Comparison of ENCODE assay signal across 22 mouse cellular contexts in the genomic region with DNA sequence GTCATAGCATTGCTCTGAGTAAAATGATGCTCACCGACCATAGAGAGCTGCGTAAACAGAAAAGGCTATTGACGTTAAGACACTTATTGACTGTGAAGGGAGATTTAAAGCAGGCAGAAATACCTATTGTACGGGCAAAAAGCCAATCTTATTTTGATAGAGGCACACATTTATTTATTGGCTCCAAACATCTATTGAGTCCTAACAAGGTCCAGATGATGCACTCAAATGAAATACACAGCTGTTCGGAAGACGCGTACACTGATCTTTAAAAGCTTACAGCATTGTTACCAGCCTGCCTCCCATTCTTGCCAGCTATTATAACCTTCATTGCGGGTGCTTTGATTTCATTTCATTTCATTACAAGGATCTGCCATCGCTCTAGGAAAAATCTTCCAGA.
DNase-seq lines count a peak whose midpoint lies in the region; ATAC-seq and TF ChIP-seq lines count a peak whose summit lies in the region.
"Had no signal": no experiment of that assay in that cellular context is flagged by ENCODE, and none has a peak within 500 bp of the region (broad histone marks: within the 10 kb centered on the region; RNA-seq: fewer than 3 reads in every experiment).

No protein-coding gene starts in this region.

- no peak overlapping the region for H3K9ac ChIP-seq in embryonic facial prominence, embryonic 14.5 days (ENCODE audit: low read depth, low read length)
- no peak overlapping the region for H3K9ac ChIP-seq in intestine, embryonic 14.5 days (ENCODE audit: low read length)
- no peak overlapping the region for H3K9ac ChIP-seq in intestine, embryonic 15.5 days
- H3K9ac ChIP-seq in limb, embryonic 14.5 days (ENCODE audit: low read depth, low read length, severe bottlenecking), result no peak overlapping the region
- no peak overlapping the region for H3K9ac ChIP-seq in midbrain, embryonic 11.5 days (ENCODE audit: low read length)
- H3K9ac ChIP-seq in midbrain, embryonic 14.5 days (replicated peaks; ENCODE audit: low read length), result no peak overlapping the region

- ATAC-seq in embryonic facial prominence, embryonic 14.5 days (ENCODE audit: low read depth), result no peak
- no peak for ATAC-seq in intestine, embryonic 14.5 days (replicated peaks; ENCODE audit: low FRiP score, low TSS enrichment, low read depth)
- no peak for ATAC-seq in intestine, embryonic 15.5 days
- ATAC-seq in limb, embryonic 14.5 days (ENCODE audit: low FRiP score, low read depth), result peak; percentile 57; the same call in 1 of the 2 replicates
- ATAC-seq in midbrain, embryonic 11.5 days (ENCODE audit: low FRiP score), result no peak
- no peak for ATAC-seq in midbrain, embryonic 14.5 days (ENCODE audit: low FRiP score, low TSS enrichment)
- ATAC-seq: activated CD4-positive, CD25-positive, alpha-beta regulatory T cell, adult 4 months; CD4-positive, CD25-positive, alpha-beta regulatory T cell, adult 4 months; Patski had no signal

- no peaks in the 10 kb centered on the region for H3K36me3 ChIP-seq in embryonic facial prominence, embryonic 14.5 days (ENCODE audit: control insufficient read depth, insufficient read depth, low read length)
- H3K36me3 ChIP-seq in embryonic facial prominence, embryonic 10.5 days (replicated peaks), result no peaks in the 10 kb centered on the region
- no peaks in the 10 kb centered on the region for H3K36me3 ChIP-seq in intestine, embryonic 14.5 days (ENCODE audit: control insufficient read depth, insufficient read depth, low read length)
- no peaks in the 10 kb centered on the region for H3K36me3 ChIP-seq in intestine, embryonic 15.5 days
- H3K36me3 ChIP-seq in limb, embryonic 14.5 days (ENCODE audit: control insufficient read depth, insufficient read depth, low read length), result no peaks in the 10 kb centered on the region
- H3K36me3 ChIP-seq in limb, embryonic 10.5 days, result no peaks in the 10 kb centered on the region
- no peaks in the 10 kb centered on the region for H3K36me3 ChIP-seq in midbrain, embryonic 11.5 days (ENCODE audit: control insufficient read depth, insufficient read depth, low read length)
- H3K36me3 ChIP-seq in midbrain, embryonic 14.5 days (ENCODE audit: control insufficient read depth, insufficient read depth, low read length), result no peaks in the 10 kb centered on the region
- H3K36me3 ChIP-seq: G1E had no signal

- H3K4me3 ChIP-seq in embryonic facial prominence, embryonic 14.5 days (ENCODE audit: low read depth, low read length), result no peak overlapping the region
- no peak overlapping the region for H3K4me3 ChIP-seq in embryonic facial prominence, embryonic 10.5 days
- H3K4me3 ChIP-seq in intestine, embryonic 14.5 days (ENCODE audit: low read depth, low read length), result no peak overlapping the region
- H3K4me3 ChIP-seq in intestine, embryonic 15.5 days (replicated peaks), result no peak overlapping the region
- H3K4me3 ChIP-seq in limb, embryonic 14.5 days (replicated peaks; ENCODE audit: low read length), result no peak overlapping the region
- no peak overlapping the region for H3K4me3 ChIP-seq in limb, embryonic 10.5 days
- no peak overlapping the region for H3K4me3 ChIP-seq in midbrain, embryonic 11.5 days (ENCODE audit: low read depth, low read length)
- H3K4me3 ChIP-seq in midbrain, embryonic 14.5 days (replicated peaks; ENCODE audit: low read depth, low read length), result no peak overlapping the region

- H3K9me3 ChIP-seq in embryonic facial prominence, embryonic 14.5 days (ENCODE audit: control insufficient read depth, low read length), result no peaks in the 10 kb centered on the region
- no peaks in the 10 kb centered on the region for H3K9me3 ChIP-seq in embryonic facial prominence, embryonic 10.5 days
- H3K9me3 ChIP-seq in intestine, embryonic 14.5 days (ENCODE audit: control insufficient read depth, low read length), result no peaks in the 10 kb centered on the region
- H3K9me3 ChIP-seq in intestine, embryonic 15.5 days, result no peaks in the 10 kb centered on the region
- H3K9me3 ChIP-seq in limb, embryonic 14.5 days (ENCODE audit: control insufficient read depth, low read length), result no peaks in the 10 kb centered on the region
- no peaks in the 10 kb centered on the region for H3K9me3 ChIP-seq in limb, embryonic 10.5 days (replicated peaks)
- H3K9me3 ChIP-seq in midbrain, embryonic 11.5 days (ENCODE audit: control insufficient read depth, low read length), result no peaks in the 10 kb centered on the region
- H3K9me3 ChIP-seq in midbrain, embryonic 14.5 days (ENCODE audit: control insufficient read depth, low read length), result no peaks in the 10 kb centered on the region

- no peak for TF ChIP-seq POLR2A in limb, embryonic 14.5 days (IDR thresholded peaks at IDR 0.05; ENCODE audit: borderline replicate concordance, extremely low read depth, insufficient read depth, insufficient read length)

- no peak overlapping the region for H3K4me2 ChIP-seq in embryonic facial prominence, embryonic 14.5 days (ENCODE audit: low read depth, low read length)
- H3K4me2 ChIP-seq in intestine, embryonic 14.5 days (ENCODE audit: low read length), result no peak overlapping the region
- H3K4me2 ChIP-seq in intestine, embryonic 15.5 days (replicated peaks), result no peak overlapping the region
- H3K4me2 ChIP-seq in limb, embryonic 14.5 days (replicated peaks; ENCODE audit: low read depth, low read length, severe bottlenecking), result no peak overlapping the region
- no peak overlapping the region for H3K4me2 ChIP-seq in midbrain, embryonic 11.5 days
- no peak overlapping the region for H3K4me2 ChIP-seq in midbrain, embryonic 14.5 days (ENCODE audit: low read length)

- peak; percentile 54 for DNase-seq in embryonic facial prominence, embryonic 14.5 days (ENCODE audit: low spot score)
- no peak for DNase-seq in embryonic facial prominence, embryonic 10.5 days (ENCODE audit: low spot score)
- DNase-seq in intestine, embryonic 14.5 days (ENCODE audit: low spot score), result peak; percentile 4
- DNase-seq in limb, embryonic 14.5 days (ENCODE audit: low spot score), result peak; percentile 63
- DNase-seq in limb, embryonic 10.5 days (ENCODE audit: low spot score), result no peak
- DNase-seq in midbrain, embryonic 11.5 days (ENCODE audit: low spot score, missing footprints), result peak; percentile 39
- no peak for DNase-seq in midbrain, embryonic 14.5 days
- DNase-seq: adrenal gland, adult 2 months; adrenal gland, adult 8-10 months; adrenal gland, postnatal 10 days; adrenal gland, postnatal 14 days; adrenal gland, postnatal 25 days; adrenal gland, postnatal 36 days; B cell, adult 2 months; cerebellum, adult 11 months; cerebellum, adult 11-12 months had no signal

- no peak overlapping the region for H3K27ac ChIP-seq in embryonic facial prominence, embryonic 14.5 days (replicated peaks; ENCODE audit: low read depth, low read length)
- no peak overlapping the region for H3K27ac ChIP-seq in embryonic facial prominence, embryonic 10.5 days (replicated peaks)
- H3K27ac ChIP-seq in intestine, embryonic 14.5 days (ENCODE audit: low read depth), result no peak overlapping the region
- H3K27ac ChIP-seq in intestine, embryonic 15.5 days, result no peak overlapping the region
- no peak overlapping the region for H3K27ac ChIP-seq in limb, embryonic 14.5 days (replicated peaks; ENCODE audit: low read depth, low read length)
- no peak overlapping the region for H3K27ac ChIP-seq in limb, embryonic 10.5 days
- no peak overlapping the region for H3K27ac ChIP-seq in midbrain, embryonic 11.5 days (ENCODE audit: low read depth, low read length)
- no peak overlapping the region for H3K27ac ChIP-seq in midbrain, embryonic 14.5 days (replicated peaks; ENCODE audit: low read depth, low read length)

- H3K27me3 ChIP-seq in embryonic facial prominence, embryonic 14.5 days (replicated peaks; ENCODE audit: control insufficient read depth, insufficient read depth, low read length), result no peaks in the 10 kb centered on the region
- no peaks in the 10 kb centered on the region for H3K27me3 ChIP-seq in embryonic facial prominence, embryonic 10.5 days (replicated peaks; ENCODE audit: low read depth, poor library complexity, severe bottlenecking)
- no peaks in the 10 kb centered on the region for H3K27me3 ChIP-seq in intestine, embryonic 14.5 days (replicated peaks; ENCODE audit: control insufficient read depth, insufficient read depth, low read length)
- H3K27me3 ChIP-seq in intestine, embryonic 15.5 days (replicated peaks), result no peaks in the 10 kb centered on the region
- H3K27me3 ChIP-seq in limb, embryonic 14.5 days (ENCODE audit: control insufficient read depth, insufficient read depth, low read length), result no peaks in the 10 kb centered on the region
- H3K27me3 ChIP-seq in limb, embryonic 10.5 days (ENCODE audit: low read depth, poor library complexity, severe bottlenecking), result no peaks in the 10 kb centered on the region
- H3K27me3 ChIP-seq in midbrain, embryonic 11.5 days (ENCODE audit: control insufficient read depth, insufficient read depth, low read length), result no peaks in the 10 kb centered on the region
- H3K27me3 ChIP-seq in midbrain, embryonic 14.5 days (ENCODE audit: control insufficient read depth, insufficient read depth, low read length), result no peaks in the 10 kb centered on the region
- H3K27me3 ChIP-seq: CH12.LX had no signal

- H3K4me1 ChIP-seq in embryonic facial prominence, embryonic 14.5 days (ENCODE audit: control insufficient read depth, insufficient read depth, low read length), result no peaks in the 10 kb centered on the region
- H3K4me1 ChIP-seq in embryonic facial prominence, embryonic 10.5 days, result no peaks in the 10 kb centered on the region
- H3K4me1 ChIP-seq in intestine, embryonic 14.5 days (replicated peaks; ENCODE audit: control insufficient read depth, insufficient read depth, low read length), result no peaks in the 10 kb centered on the region
- H3K4me1 ChIP-seq in intestine, embryonic 15.5 days (replicated peaks), result no peaks in the 10 kb centered on the region
- peaks cover 13% of the 10 kb centered on the region for H3K4me1 ChIP-seq in limb, embryonic 14.5 days (ENCODE audit: control insufficient read depth, insufficient read depth, low read length)
- peaks cover 21% of the 10 kb centered on the region for H3K4me1 ChIP-seq in limb, embryonic 10.5 days
- no peaks in the 10 kb centered on the region for H3K4me1 ChIP-seq in midbrain, embryonic 11.5 days (ENCODE audit: control insufficient read depth, insufficient read depth, low read length)
- no peaks in the 10 kb centered on the region for H3K4me1 ChIP-seq in midbrain, embryonic 14.5 days (ENCODE audit: control insufficient read depth, insufficient read depth, low read length)

- 59% methylated on average over 9 of the region's 9 CpGs for WGBS in embryonic facial prominence, embryonic 14.5 days
- 86% methylated on average over 9 of the region's 9 CpGs for WGBS in embryonic facial prominence, embryonic 10.5 days
- WGBS in intestine, embryonic 14.5 days, result 77% methylated on average over 9 of the region's 9 CpGs
- 73% methylated on average over 9 of the region's 9 CpGs for whole genome bisulfite sequencing in intestine, embryonic 15.5 days
- 38% methylated on average over 9 of the region's 9 CpGs for WGBS in limb, embryonic 14.5 days
- 65% methylated on average over 9 of the region's 9 CpGs for WGBS in limb, embryonic 10.5 days
- WGBS in midbrain, embryonic 11.5 days, result 90% methylated on average over 9 of the region's 9 CpGs
- WGBS in midbrain, embryonic 14.5 days, result 86% methylated on average over 9 of the region's 9 CpGs

Comparison
In these comparisons a context has a peak if more than half of its experiments do, and no peak if none do; other contexts are left out.
1. DNase-seq: peak in embryonic facial prominence, embryonic 14.5 days (single experiment), intestine, embryonic 14.5 days (single experiment), limb, embryonic 14.5 days (single experiment) and midbrain, embryonic 11.5 days (single experiment); none in embryonic facial prominence, embryonic 10.5 days (single experiment), limb, embryonic 10.5 days (single experiment) and midbrain, embryonic 14.5 days (single experiment).